Mouse (Mus musculus) CH12.LX (cell line): ENCODE measurements at regions not wholly inside any gene's neighbourhood (a gene's known extent, or its start where the extent isn't known, plus 50 kb on each side); places are given as distances from the start of the nearest gene placed in this dataset.

Experiments
- DNase-seq: peaks from one replicate; pipeline ENCODE4 v3.0.0-alpha.2; 2013; ENCODE audit errors: extremely low read depth
- H3K27ac ChIP-seq: 2 replicates; pipeline ENCODE4 v1.5.1; 2012; ENCODE audit warnings: low read depth, mild to moderate bottlenecking, control low read depth, moderate library complexity; ENCODE audit not compliant: insufficient read depth
- H3K27me3 ChIP-seq: replicated peaks from 2 replicates; pipeline ENCODE3; 2012; ENCODE audit warnings: inconsistent platforms
- H3K36me3 ChIP-seq, 2 experiments: replicated peaks in 1 of 2; 2 replicates each; pipeline versions ENCODE3 to v1.6.1; 2012; ENCODE audit warnings: inconsistent platforms in 1 of 2, low read length in 1 of 2, mild to moderate bottlenecking in 1 of 2, mixed read lengths in 1 of 2, moderate library complexity in 1 of 2; ENCODE audit not compliant: control insufficient read depth in 1 of 2, insufficient read depth in 1 of 2
- H3K4me1 ChIP-seq, 2 experiments: 2 replicates each; pipeline ENCODE4 v1.6.1; 2012; ENCODE audit warnings: inconsistent platforms in 1 of 2, moderate library complexity in 1 of 2; ENCODE audit not compliant: insufficient read depth in 2 of 2, control insufficient read depth in 1 of 2
- H3K4me2 ChIP-seq: 2 replicates; pipeline ENCODE4 v1.6.1; 2012; ENCODE audit warnings: low read depth, mild to moderate bottlenecking, control low read depth; ENCODE audit not compliant: poor library complexity, insufficient read depth, severe bottlenecking
- H3K4me3 ChIP-seq, 3 experiments: fragments of 150-350 bp in 1 of 3; sonication (generic) in 1 of 3; replicated peaks in 1 of 3; 2 replicates each; pipeline versions ENCODE3 to v1.5.1; 2011 to 2012; ENCODE audit warnings: low read depth in 2 of 3, low read length in 2 of 3, mild to moderate bottlenecking in 2 of 3, moderate library complexity in 2 of 3, control low read depth in 1 of 3, improper control_type of control experiment in 1 of 3, inconsistent platforms in 1 of 3, mixed read lengths in 1 of 3; ENCODE audit not compliant: poor library complexity in 1 of 3
- H3K79me2 ChIP-seq: replicated peaks from 2 replicates; pipeline ENCODE4 v1.6.1; 2012; ENCODE audit warnings: mild to moderate bottlenecking, moderate library complexity; ENCODE audit not compliant: control insufficient read depth, poor library complexity, insufficient read depth, severe bottlenecking; ENCODE audit errors: extremely low read depth
- H3K9ac ChIP-seq: 2 replicates; pipeline ENCODE4 v1.6.1; 2012; ENCODE audit warnings: low read depth, mild to moderate bottlenecking, control low read depth, moderate library complexity; ENCODE audit not compliant: insufficient read depth
- H3K9me3 ChIP-seq: replicated peaks from 2 replicates; pipeline ENCODE3; 2012; ENCODE audit warnings: low read length, inconsistent platforms, mixed read lengths
- BHLHE40 ChIP-seq: IDR thresholded peaks from 2 replicates; pipeline ENCODE4 v1.6.1; 2011; ENCODE audit warnings: mild to moderate bottlenecking, low read depth, low read length, improper control_type of control experiment
- CHD1 ChIP-seq: IDR thresholded peaks from 2 replicates; pipeline ENCODE4 v1.6.1; 2012; ENCODE audit warnings: low read depth, low read length, improper control_type of control experiment, inconsistent platforms
- EP300 ChIP-seq: IDR thresholded peaks from 2 replicates; pipeline ENCODE4 v1.6.1; 2011; ENCODE audit warnings: low read length, improper control_type of control experiment
- GABPA ChIP-seq: IDR thresholded peaks from 2 replicates; pipeline ENCODE4 v1.6.1; 2012; ENCODE audit warnings: low read depth, low read length, improper control_type of control experiment, inconsistent platforms; ENCODE audit not compliant: insufficient replicate concordance
- KAT2A ChIP-seq: IDR thresholded peaks from 2 replicates; pipeline ENCODE4 v1.6.1; 2012; ENCODE audit warnings: low read length, improper control_type of control experiment, inconsistent platforms; ENCODE audit not compliant: insufficient replicate concordance
- POLR2A ChIP-seq: IDR thresholded peaks from 2 replicates; pipeline ENCODE4 v1.6.1; 2011; ENCODE audit warnings: low read depth, mild to moderate bottlenecking, improper control_type of control experiment, low read length
- POLR2AphosphoS2 ChIP-seq: IDR thresholded peaks from 2 replicates; pipeline ENCODE4 v1.6.1; 2011; ENCODE audit warnings: low read depth, low read length, improper control_type of control experiment
- RAD21 ChIP-seq: IDR thresholded peaks from 2 replicates; pipeline ENCODE4 v1.6.1; 2011; ENCODE audit warnings: low read depth, mild to moderate bottlenecking, low read length, improper control_type of control experiment, moderate library complexity
- SMC3 ChIP-seq: IDR thresholded peaks from 2 replicates; pipeline ENCODE4 v1.6.1; 2011; ENCODE audit warnings: low read depth, low read length, improper control_type of control experiment
- UBTF ChIP-seq: IDR thresholded peaks from 2 replicates; pipeline ENCODE4 v1.6.1; 2012; ENCODE audit warnings: low read depth, mild to moderate bottlenecking, inconsistent platforms, low read length, improper control_type of control experiment, moderate library complexity
- ZC3H11A ChIP-seq: IDR thresholded peaks from 2 replicates; pipeline ENCODE4 v1.6.1; 2012; ENCODE audit warnings: low read depth, mild to moderate bottlenecking, inconsistent platforms, low read length, improper control_type of control experiment
- ZMIZ1 ChIP-seq: IDR thresholded peaks from 2 replicates; pipeline ENCODE4 v1.6.1; 2012; ENCODE audit warnings: low read depth, mild to moderate bottlenecking, inconsistent platforms, low read length, improper control_type of control experiment
- ZNF384 ChIP-seq: IDR thresholded peaks from 2 replicates; pipeline ENCODE4 v1.6.1; 2012; ENCODE audit warnings: low read depth, low read length, improper control_type of control experiment, inconsistent platforms
- dilution Hi-C: fragments of 300-500 bp; cut with MboI; formaldehyde crosslinking; loops from 2 replicates; pipeline ENCODE4 v1.14.3; 2020; ENCODE audit warnings: low sequenced_read_pairs; ENCODE audit not compliant: extremely low pct_unique_long_range_greater_than_20kb, extremely low pct_ligation_motif_present
- in situ Hi-C: fragments of 300-500 bp; cut with MboI; formaldehyde crosslinking; loops from 3 replicates; pipeline ENCODE4 v1.14.3; 2019; ENCODE audit warnings: low sequenced_read_pairs, low pct_ligation_motif_present, low pct_unique_long_range_greater_than_20kb, mixed read lengths

- dilution Hi-C loops (no loop called here), in situ Hi-C loops (no loop called here)
- no peaks in the 10 kb centered on the region for H3K79me2 ChIP-seq
- no peaks in the 10 kb centered on the region for H3K4me1 ChIP-seq
- H3K9me3 ChIP-seq, result no peaks in the 10 kb centered on the region
- no peaks in the 10 kb centered on the region for H3K27me3 ChIP-seq
- H3K36me3 ChIP-seq, result no peaks in the 10 kb centered on the region
- TF ChIP-seq CHD1 (no peak), ZNF384 (no peak), POLR2AphosphoS2 (no peak), BHLHE40 (no peak), GABPA (no peak), POLR2A (no peak), ZC3H11A (no peak), EP300 (no peak), RAD21 (no peak), UBTF (no peak)
- H3K4me2 ChIP-seq, result no peak overlapping the region
- DNase-seq, result no peak
- H3K9ac ChIP-seq, result no peak overlapping the region
- H3K4me3 ChIP-seq, result no peak overlapping the region
- no peak overlapping the region for H3K27ac ChIP-seq
Measured at GRCm38 (mm10) chr12:7587501-7587900, 389.9 kb upstream of the Apob start.

DNA sequence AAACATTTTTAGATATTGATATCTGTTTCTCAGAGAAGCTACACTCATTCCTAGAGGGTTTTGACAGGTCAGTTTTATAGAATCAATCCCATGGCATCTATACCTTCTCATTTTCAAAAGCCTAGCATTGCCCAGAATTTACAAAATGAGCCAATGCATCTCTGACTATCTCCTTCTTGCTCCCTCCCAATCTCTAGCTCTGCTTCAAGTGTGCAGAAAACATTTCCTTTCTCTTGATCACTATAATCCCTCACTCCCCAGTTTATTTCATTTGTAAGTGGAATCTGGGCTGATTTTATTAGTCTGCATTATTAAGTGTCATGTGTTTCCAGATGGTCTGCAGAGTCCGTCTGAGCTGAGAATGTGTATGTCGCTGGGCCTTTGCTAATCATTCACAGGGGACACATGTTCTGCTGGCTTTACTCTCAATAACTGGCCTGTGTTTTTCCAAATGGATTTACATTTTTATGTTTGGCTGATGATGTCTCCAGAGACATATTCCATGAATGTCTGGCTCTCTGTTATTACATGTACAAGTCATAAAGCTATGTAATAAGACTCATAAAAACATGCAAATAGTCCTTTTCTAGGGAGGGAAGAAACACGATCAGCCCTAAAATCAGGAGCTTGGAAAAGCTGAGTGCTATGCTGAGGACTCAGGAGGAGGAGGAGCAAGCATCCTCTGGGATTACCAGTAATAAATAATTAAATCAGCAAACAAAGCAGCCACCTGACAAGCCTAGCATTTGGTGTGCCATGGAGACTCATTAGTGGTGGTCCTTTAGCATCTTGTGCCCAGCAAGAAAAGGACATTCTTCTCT lies 366.0 kb upstream of the Apob start:
- Histone ChIP-seq H3K36me3 (no peaks in the 10 kb centered on the region), H3K27me3 (no peaks in the 10 kb centered on the region), H3K4me3 (no peak overlapping the region), H3K4me1 (no peaks in the 10 kb centered on the region), H3K9ac (no peak overlapping the region)
- dilution Hi-C loops, result no loop called here
- DNase-seq, result no peak
- TF ChIP-seq ZMIZ1, result no peak
- TF ChIP-seq, all 38 proteins: peak for 0
- Histone ChIP-seq H3K4me2 (no peak overlapping the region), H3K27ac (no peak overlapping the region), H3K9me3 (no peaks in the 10 kb centered on the region), H3K79me2 (no peaks in the 10 kb centered on the region)
- in situ Hi-C loops, result no loop called here

GRCm38 (mm10) chr12:7636417-7637175 lies 340.9 kb upstream of the Apob start:
- Histone ChIP-seq H3K27ac (no peak overlapping the region), H3K4me2 (no peak overlapping the region), H3K9me3 (no peaks in the 10 kb centered on the region), H3K4me1 (no peaks in the 10 kb centered on the region), H3K79me2 (no peaks in the 10 kb centered on the region), H3K9ac (no peak overlapping the region), H3K27me3 (no peaks in the 10 kb centered on the region)
- dilution Hi-C loops (no loop called here), in situ Hi-C loops (no loop called here)
- DNase-seq, result no peak
- TF ChIP-seq SMC3 (no peak), EP300 (no peak), KAT2A (no peak), GABPA (no peak)
- TF ChIP-seq, all 38 proteins: peak for 0
- Histone ChIP-seq H3K36me3 (no peaks in the 10 kb centered on the region), H3K4me3 (no peak overlapping the region)
